Mouse (Mus musculus): Measurements from ENCODE around the gene Tob1. TPM values are rescaled to one million over a fixed set of nuclear protein-coding genes. Genes with fewer than 3 reads are reported as not detected.

Tob1 gene
- 100 to 1,000 TPM; 162 to 301 (median 191) TPM for total RNA-seq (2022)

- DNase-seq = peak; percentile 99
Observed at GRCm38 (mm10) chr11:94211124-94211603, at the start of gene Tob1. Gene Tob1 (plus strand): TSS chr11:94211454.

- no peak for DNase-seq
Observed at GRCm38 (mm10) chr11:94161867-94162581, 49.2 kb upstream of the Tob1 start.

- peak; percentile 82 for DNase-seq
Observed at GRCm38 (mm10) chr11:94163005-94163767, 48.1 kb upstream of the Tob1 start.

GRCm38 (mm10) chr11:94165745-94166144 is 45.5 kb upstream of the Tob1 start:
- no peak for DNase-seq

GRCm38 (mm10) chr11:94168238-94168637 is 43.0 kb upstream of the Tob1 start:
- no peak for DNase-seq

GRCm38 (mm10) chr11:94169596-94169995 is 41.7 kb upstream of the Tob1 start:
- no peak for DNase-seq

GRCm38 (mm10) chr11:94171691-94172090 is 39.6 kb upstream of the Tob1 start:
- DNase-seq = no peak

GRCm38 (mm10) chr11:94172186-94172585 is 39.1 kb upstream of the Tob1 start:
- no peak for DNase-seq

- DNase-seq = peak; percentile 51
Observed at GRCm38 (mm10) chr11:94173726-94174146, 37.5 kb upstream of the Tob1 start.

- DNase-seq = peak; percentile 63
Observed at GRCm38 (mm10) chr11:94175288-94175687, 36.0 kb upstream of the Tob1 start.

- peak; percentile 38 for DNase-seq
Observed at GRCm38 (mm10) chr11:94175694-94176093, 35.6 kb upstream of the Tob1 start.

- no peak for DNase-seq
Observed at GRCm38 (mm10) chr11:94177841-94178585, 33.2 kb upstream of the Tob1 start.

- no peak for DNase-seq
Observed at GRCm38 (mm10) chr11:94179768-94180167, 31.5 kb upstream of the Tob1 start.

GRCm38 (mm10) chr11:94180194-94180593 is 31.1 kb upstream of the Tob1 start:
- no peak for DNase-seq

GRCm38 (mm10) chr11:94181694-94182093 is 29.6 kb upstream of the Tob1 start:
- no peak for DNase-seq

GRCm38 (mm10) chr11:94182711-94183110 is 28.5 kb upstream of the Tob1 start:
- DNase-seq = peak; percentile 36

- no peak for DNase-seq
Observed at GRCm38 (mm10) chr11:94183120-94183519, 28.1 kb upstream of the Tob1 start.

GRCm38 (mm10) chr11:94183671-94184070 is 27.6 kb upstream of the Tob1 start:
- DNase-seq = no peak

- DNase-seq = peak; percentile 56
Observed at GRCm38 (mm10) chr11:94189579-94189978, 21.7 kb upstream of the Tob1 start.

GRCm38 (mm10) chr11:94190665-94191064 is 20.6 kb upstream of the Tob1 start:
- no peak for DNase-seq

- no peak for DNase-seq
Observed at GRCm38 (mm10) chr11:94193109-94193508, 18.1 kb upstream of the Tob1 start.

GRCm38 (mm10) chr11:94196311-94196710 is 14.9 kb upstream of the Tob1 start:
- DNase-seq = no peak
